Mouse (Mus musculus) lung, adult 2 months (tissue): ENCODE measurements around the gene Hcar2. TPM values are rescaled to one million over a fixed set of nuclear protein-coding genes. Genes with fewer than 3 reads are reported as not detected.

Experiments used
- DNase-seq: peaks from one replicate; pipeline ENCODE4 v3.0.0; 2022
- H3K4me1 ChIP-seq: fragments of 200-500 bp; 2 replicates; pipeline ENCODE4 v1.6.1; 2011; ENCODE audit warnings: low read length; ENCODE audit not compliant: control insufficient read depth, insufficient read depth
- H3K4me3 ChIP-seq: fragments of 200-500 bp; replicated peaks from 2 replicates; pipeline ENCODE3; 2011; ENCODE audit warnings: low read depth, mild to moderate bottlenecking, control low read depth, low read length; ENCODE audit errors: extremely low read depth
- CTCF ChIP-seq: fragments of 200-500 bp; IDR thresholded peaks from 2 replicates; pipeline ENCODE4 v1.5.1; 2011; ENCODE audit warnings: mild to moderate bottlenecking, low read length, control low read depth; ENCODE audit not compliant: insufficient read depth
- POLR2A ChIP-seq: fragments of 200-500 bp; IDR thresholded peaks from 2 replicates; pipeline ENCODE4 v1.6.1; 2011; ENCODE audit warnings: low read depth, mild to moderate bottlenecking, control low read depth, low read length, borderline replicate concordance; ENCODE audit errors: extremely low read depth
- WGBS: fragments of 180-500 bp; shearing (Covaris S2); methylation state at CpG from one replicate; pipeline ENCODE4 v1.1.7; 2018; 5-methylcytosine and 5-hydroxymethylcytosine counted together
- polyA plus RNA-seq: library from polyadenylated mRNA; depleted of rRNA; stranded (reverse); fragments of >200 nt; gene quantifications from 2 replicates; pipeline ENCODE4 v1.2.3, GENCODE M21; 2012; rRNA removed

Gene Hcar2
- 6.0 and 12.9 TPM in 2 replicates for polyA plus RNA-seq

GRCm38 (mm10) chr5:123865365-123865764 is at the start of gene Hcar2:
TSS of gene Hcar2 (minus strand) at chr5:123865499.
- TF ChIP-seq POLR2A (peak; percentile 52; the same call in 1 of the 2 replicates), CTCF (no peak)
- WGBS: 45% methylated on average over 12 of the region's 12 CpGs
- H3K4me1 ChIP-seq: no peaks in the 10 kb centered on the region
- no peak within 1 kb of the TSS for H3K4me3 ChIP-seq
- DNase-seq: no peak

GRCm38 (mm10) chr5:123914852-123915251 is 49.6 kb upstream of the Hcar2 start:
- TF ChIP-seq CTCF (no peak), POLR2A (no peak)
- DNase-seq: no peak
- 75% methylated on average over 3 of the region's 3 CpGs for WGBS
- H3K4me3 ChIP-seq: no peak overlapping the region
- H3K4me1 ChIP-seq: no peaks in the 10 kb centered on the region

GRCm38 (mm10) chr5:123907631-123907977 is 42.3 kb upstream of the Hcar2 start:
- Histone ChIP-seq H3K4me1 (peaks cover 4% of the 10 kb centered on the region; the same call in 1 of the 2 replicates), H3K4me3 (peak overlapping the region; percentile 93)
- TF ChIP-seq CTCF (no peak), POLR2A (no peak)
- WGBS: 2% methylated on average over 10 of the region's 10 CpGs
- DNase-seq: no peak

GRCm38 (mm10) chr5:123906976-123907630 is 41.8 kb upstream of the Hcar2 start, which contains the start of gene Denr:
TSS of gene Denr (plus strand) at chr5:123907175.
- Histone ChIP-seq H3K4me1 (peaks cover 4% of the 10 kb centered on the region; the same call in 1 of the 2 replicates), H3K4me3 (peak within 1 kb of the TSS; percentile 93)
- DNase-seq: peak; percentile 99
- under 1% methylated on average over 61 of the region's 61 CpGs for WGBS
- TF ChIP-seq CTCF (peak; percentile 61), POLR2A (peak; percentile 72; the same call in 1 of the 2 replicates)

- TF ChIP-seq CTCF (no peak), POLR2A (no peak)
- DNase-seq: no peak
- peaks cover 4% of the 10 kb centered on the region; the same call in 1 of the 2 replicates for H3K4me1 ChIP-seq
- no peak overlapping the region for H3K4me3 ChIP-seq
- 59% methylated on average over 17 of the region's 17 CpGs for WGBS
Measured at GRCm38 (mm10) chr5:123906146-123906975, 41.1 kb upstream of the Hcar2 start.

- no peak for DNase-seq
- no peak overlapping the region for H3K4me3 ChIP-seq
- 55% methylated on average over 11 of the region's 11 CpGs for WGBS
- peaks cover 4% of the 10 kb centered on the region; the same call in 1 of the 2 replicates for H3K4me1 ChIP-seq
- TF ChIP-seq POLR2A: no peak
- TF ChIP-seq CTCF: 0 out of 2 replicates have a peak, but pooled peaks have one; percentile 19
Measured at GRCm38 (mm10) chr5:123904059-123904672, 38.9 kb upstream of the Hcar2 start.

- TF ChIP-seq CTCF (no peak), POLR2A (no peak)
- Histone ChIP-seq H3K4me3 (no peak overlapping the region), H3K4me1 (no peaks in the 10 kb centered on the region)
- DNase-seq: no peak
- 65% methylated on average over 13 of the region's 13 CpGs for WGBS
Measured at GRCm38 (mm10) chr5:123897352-123897751, 32.1 kb upstream of the Hcar2 start.

GRCm38 (mm10) chr5:123896395-123896794 is 31.1 kb upstream of the Hcar2 start:
- 73% methylated on average over 11 of the region's 11 CpGs for WGBS
- Histone ChIP-seq H3K4me3 (no peak overlapping the region), H3K4me1 (no peaks in the 10 kb centered on the region)
- TF ChIP-seq POLR2A (no peak), CTCF (no peak)
- no peak for DNase-seq

GRCm38 (mm10) chr5:123893520-123893919 is 28.2 kb upstream of the Hcar2 start:
- no peak for TF ChIP-seq POLR2A
- TF ChIP-seq CTCF: no peak
- WGBS: 67% methylated on average over 5 of the region's 5 CpGs
- DNase-seq: no peak
- Histone ChIP-seq H3K4me3 (no peak overlapping the region), H3K4me1 (no peaks in the 10 kb centered on the region)
